Mouse (Mus musculus): Measurements from ENCODE around the gene Kif11. TPM values are rescaled to one million over a fixed set of nuclear protein-coding genes. Genes with fewer than 3 reads are reported as not detected.

The Kif11 gene
- polyA plus RNA-seq, 1 experiment from 2014 or later = 29.4 TPM

- DNase-seq (ENCODE audit: low read depth, low spot score) (no peak), ATAC-seq (no peak)
- ChIA-PET POLR2A (interaction anchor here (1.0 to 2.1 kb wide), 2 partner anchors 8 to 34 kb away, joined by 4 to 12 read pairs; no protein-coding TSS in a partner anchor), CTCF (interaction anchor here (0.8 to 7.3 kb wide), 5 partner anchors 9 to 41 kb away, joined by 3 to 35 read pairs (median 3); no protein-coding TSS in a partner anchor)
- H3K27me3 ChIP-seq = no peaks in the 10 kb centered on the region
- TF ChIP-seq CTCF (IDR thresholded peaks at IDR 0.05) = no peak
- in situ Hi-C loops (cut with MboI; ENCODE audit: low pct_unique_long_range_greater_than_20kb) = no loop called here
These were observed 638 bp downstream of the Kif11 start for GRCm38 (mm10) chr19:37376841-37377240.

GRCm38 (mm10) chr19:37377404-37377990 is 1.3 kb downstream of the Kif11 start:
- no peak for TF ChIP-seq CTCF (IDR thresholded peaks at IDR 0.05)
- H3K27me3 ChIP-seq = no peaks in the 10 kb centered on the region
- ATAC-seq = no peak
- ChIA-PET POLR2A (interaction anchor here (2.1 kb wide), 1 partner anchor 8 kb away, joined by 12 read pairs; no protein-coding TSS in a partner anchor), CTCF (interaction anchor here (0.6 to 7.3 kb wide), 7 partner anchors 9 to 40 kb away, joined by 3 to 35 read pairs (median 3); no protein-coding TSS in a partner anchor)
- in situ Hi-C loops (cut with MboI; ENCODE audit: low pct_unique_long_range_greater_than_20kb) = no loop called here
- no peak for DNase-seq (ENCODE audit: low read depth, low spot score)

- DNase-seq (ENCODE audit: low read depth, low spot score) (no peak), ATAC-seq (no peak)
- POLR2A ChIA-PET = interaction anchor here (0.6 to 0.7 kb wide), 2 partner anchors 11 to 222 kb away, joined by 4 read pairs; no protein-coding TSS in a partner anchor
- CTCF ChIA-PET = interaction anchor here (1.4 to 7.3 kb wide), 2 partner anchors 17 to 39 kb away, joined by 5 to 35 read pairs; no protein-coding TSS in a partner anchor
- no peaks in the 10 kb centered on the region for H3K27me3 ChIP-seq
- no peak for TF ChIP-seq CTCF (IDR thresholded peaks at IDR 0.05)
- in situ Hi-C loops (cut with MboI; ENCODE audit: low pct_unique_long_range_greater_than_20kb) = no loop called here
These were observed 2.6 kb downstream of the Kif11 start for GRCm38 (mm10) chr19:37378816-37379215.

- in situ Hi-C loops (cut with MboI; ENCODE audit: low pct_unique_long_range_greater_than_20kb) = no loop called here
- peak; percentile 45 for TF ChIP-seq CTCF (IDR thresholded peaks at IDR 0.05)
- no peak for ATAC-seq
- POLR2A ChIA-PET = interaction anchor here (3.4 kb wide), 1 partner anchor 10 kb away, joined by 12 read pairs; the partner anchor contains the start of gene Kif11
- no peak for DNase-seq (ENCODE audit: low read depth, low spot score)
- no peaks in the 10 kb centered on the region for H3K27me3 ChIP-seq
- CTCF ChIA-PET = interaction anchor here (0.9 kb wide), 1 partner anchor 9 kb away, joined by 3 read pairs; the partner anchor contains the start of gene Kif11
These were observed 9.9 kb downstream of the Kif11 start for GRCm38 (mm10) chr19:37386126-37386525.

- TF ChIP-seq CTCF (IDR thresholded peaks at IDR 0.05) = no peak
- H3K27me3 ChIP-seq = no peaks in the 10 kb centered on the region
- no peak for DNase-seq (ENCODE audit: low read depth, low spot score)
- no peak for ATAC-seq
- in situ Hi-C loops (cut with MboI; ENCODE audit: low pct_unique_long_range_greater_than_20kb) = no loop called here
- ChIA-PET CTCF (interaction anchor here (0.6 to 1.4 kb wide), 4 partner anchors 10 to 27 kb away, joined by 3 to 4 read pairs (median 3); no protein-coding TSS in a partner anchor), POLR2A (interaction anchor here (0.6 kb wide), 1 partner anchor 23 kb away, joined by 3 read pairs; no protein-coding TSS in a partner anchor)
These were observed 15.7 kb downstream of the Kif11 start for GRCm38 (mm10) chr19:37391869-37392268.

GRCm38 (mm10) chr19:37396279-37396678 is 20.1 kb downstream of the Kif11 start:
- ChIA-PET CTCF (interaction anchor here (1.0 to 1.6 kb wide), 4 partner anchors 12 to 22 kb away, joined by 3 to 5 read pairs (median 4); no protein-coding TSS in a partner anchor), POLR2A (no interaction called here)
- DNase-seq (ENCODE audit: low read depth, low spot score) = no peak
- in situ Hi-C loops (cut with MboI; ENCODE audit: low pct_unique_long_range_greater_than_20kb) = no loop called here
- TF ChIP-seq CTCF (IDR thresholded peaks at IDR 0.05) = no peak
- no peaks in the 10 kb centered on the region for H3K27me3 ChIP-seq
- ATAC-seq = no peak

- CTCF ChIA-PET = interaction anchor here (1.2 to 2.4 kb wide), 4 partner anchors 11 to 21 kb away, joined by 3 to 8 read pairs (median 6); no protein-coding TSS in a partner anchor
- no peak for ATAC-seq
- POLR2A ChIA-PET = no interaction called here
- no peak for DNase-seq (ENCODE audit: low read depth, low spot score)
- H3K27me3 ChIP-seq = no peaks in the 10 kb centered on the region
- TF ChIP-seq CTCF (IDR thresholded peaks at IDR 0.05) = peak; percentile 28
- in situ Hi-C loops (cut with MboI; ENCODE audit: low pct_unique_long_range_greater_than_20kb) = no loop called here
These were observed 24.7 kb downstream of the Kif11 start for GRCm38 (mm10) chr19:37400936-37401335.

GRCm38 (mm10) chr19:37418294-37418693 is 42.1 kb downstream of the Kif11 start:
- CTCF ChIA-PET = interaction anchor here (0.8 to 4.9 kb wide), 22 partner anchors 8 to 128 kb away, joined by 3 to 35 read pairs (median 4); partner anchors contain the start of gene Kif11
- POLR2A ChIA-PET = interaction anchor here (1.0 kb wide), 1 partner anchor 42 kb away, joined by 3 read pairs; the partner anchor contains the start of gene Kif11
- in situ Hi-C loops (cut with MboI; ENCODE audit: low pct_unique_long_range_greater_than_20kb) = no loop called here
- peak; percentile 84 for TF ChIP-seq CTCF (IDR thresholded peaks at IDR 0.05)
- no peaks in the 10 kb centered on the region for H3K27me3 ChIP-seq
- ATAC-seq = no peak
- DNase-seq (ENCODE audit: low read depth, low spot score) = no peak

- H3K27me3 ChIP-seq = no peaks in the 10 kb centered on the region
- in situ Hi-C loops (cut with MboI; ENCODE audit: low pct_unique_long_range_greater_than_20kb) = no loop called here
- POLR2A ChIA-PET = no interaction called here
- CTCF ChIA-PET = interaction anchor here (0.7 to 4.9 kb wide), 17 partner anchors 9 to 143 kb away, joined by 3 to 35 read pairs (median 4); partner anchors contain the start of gene Kif11
- DNase-seq (ENCODE audit: low read depth, low spot score) (peak; percentile 39), ATAC-seq (no peak)
- peak; percentile 85 for TF ChIP-seq CTCF (IDR thresholded peaks at IDR 0.05)
These were observed 43.4 kb downstream of the Kif11 start for GRCm38 (mm10) chr19:37419613-37420012.

- POLR2A ChIA-PET = interaction anchor here (0.6 to 1.4 kb wide), 2 partner anchors 30 to 32 kb away, joined by 3 to 4 read pairs; no protein-coding TSS in a partner anchor
- in situ Hi-C loops (cut with MboI; ENCODE audit: low pct_unique_long_range_greater_than_20kb) = loop anchor here (5.0 kb wide), 1 partner anchor 84 kb away; no protein-coding TSS in a partner anchor
- H3K27me3 ChIP-seq = peaks cover 6% of the 10 kb centered on the region
- CTCF ChIA-PET = interaction anchor here (2.7 kb wide), 1 partner anchor 9 kb away, joined by 8 read pairs; no protein-coding TSS in a partner anchor
- no peak for ATAC-seq
- no peak for TF ChIP-seq CTCF (IDR thresholded peaks at IDR 0.05)
- DNase-seq (ENCODE audit: low read depth, low spot score) = no peak
These were observed 52.4 kb downstream of the Kif11 start for GRCm38 (mm10) chr19:37428589-37428988.
